Mouse (Mus musculus) heart, postnatal 0 days (tissue): ENCODE results near the gene Abhd14b.

Source experiments
- CTCF ChIP-seq: IDR thresholded peaks from 2 replicates; pipeline ENCODE4 v1.5.1; 2016; ENCODE audit warnings: antibody characterized with exemption, control low read depth, low read depth
- EP300 ChIP-seq: IDR thresholded peaks from 2 replicates; pipeline ENCODE4 v1.6.1; 2016; ENCODE audit warnings: antibody characterized with exemption, low read depth

DNA sequence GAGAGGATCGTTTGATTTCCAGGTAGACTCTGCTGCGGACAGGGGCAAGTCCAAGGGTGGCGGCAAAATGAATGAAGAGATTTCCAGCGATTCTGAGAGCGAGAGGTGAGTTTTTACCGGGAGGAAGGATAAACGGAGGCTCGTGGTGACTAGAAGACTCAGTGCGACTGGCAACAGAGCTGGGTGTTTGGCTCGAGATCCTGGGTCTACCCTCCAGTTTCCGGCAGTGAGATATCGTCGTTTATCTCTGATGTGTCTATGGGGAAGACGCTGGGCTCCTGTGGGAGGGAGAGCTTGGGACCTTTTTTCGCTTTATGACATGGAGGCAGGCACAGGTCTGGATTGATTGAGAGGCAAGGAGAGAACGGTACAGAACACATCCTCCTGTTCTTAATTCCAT, 30.4 kb downstream of the Abhd14b start:
- TF ChIP-seq CTCF (no peak), EP300 (no peak)
